Mouse (Mus musculus): ENCODE results near the gene Eif4a1.
A peak's percentile ranks its signal among the peaks of the same experiment; 100 is the strongest.
"Not testable (repeated sequence)": the region's sequence is repeated elsewhere in the genome, so short reads cannot be mapped to it uniquely, and the experiment has no call there.

Eif4a1 gene

DNA sequence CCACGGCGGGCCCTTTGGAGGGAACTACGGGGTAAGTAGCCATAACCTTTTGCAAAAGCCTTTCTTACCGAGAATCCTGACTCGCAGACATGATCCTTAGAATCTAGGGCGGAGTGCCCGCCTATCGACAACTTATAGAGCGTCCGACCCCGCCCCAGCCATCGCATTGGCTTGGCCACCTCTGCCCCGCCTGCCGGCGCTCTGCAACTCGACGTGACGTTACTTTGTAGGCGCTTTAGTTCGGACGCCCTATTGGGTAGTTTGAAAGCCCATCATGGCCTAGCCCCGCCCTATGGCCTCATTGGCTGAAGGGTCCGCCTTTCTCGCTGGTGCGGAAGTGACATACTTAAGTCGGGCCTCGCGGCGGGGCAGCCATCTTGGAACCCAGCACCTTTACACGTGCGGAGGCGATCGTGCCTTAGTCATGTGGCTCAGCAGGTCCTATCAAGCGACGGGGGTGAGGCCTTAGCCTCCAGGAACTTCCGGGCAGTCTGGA, at the start of gene Eif4a1:
Gene Eif4a1, minus strand, starts transcription at position 213 of the 496 bp plus-strand sequence.
- DNase-seq (ENCODE audit: low spot score in 2 of 2) = peak; percentile 99

DNA sequence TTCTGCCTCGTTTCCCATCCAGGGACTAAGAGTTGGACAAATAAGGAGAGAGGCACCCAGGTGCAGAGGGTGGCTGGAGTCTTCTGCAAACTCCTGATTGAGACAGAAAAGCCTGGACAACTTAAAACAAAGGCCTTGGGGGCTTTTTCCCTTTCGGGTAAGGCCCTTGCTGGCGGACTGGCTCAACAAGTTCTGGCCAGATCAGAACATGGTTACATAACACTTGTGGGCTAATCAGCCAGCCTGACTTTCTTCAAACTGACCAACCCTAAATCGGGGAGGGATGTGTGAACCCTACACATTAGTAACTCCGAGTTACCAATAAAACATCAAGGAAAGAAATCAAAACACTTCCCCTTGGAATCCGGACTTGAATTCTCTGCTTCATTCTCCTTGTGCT, 48.6 kb upstream of the Eif4a1 start:
- no peak for DNase-seq (ENCODE audit: low spot score in 2 of 2)

GRCm38 (mm10) chr11:69719423-69719822, 47.2 kb upstream of the Eif4a1 start:
- DNase-seq (ENCODE audit: low spot score in 2 of 2) = peak in 1 of 2 experiments; percentile 52

DNA sequence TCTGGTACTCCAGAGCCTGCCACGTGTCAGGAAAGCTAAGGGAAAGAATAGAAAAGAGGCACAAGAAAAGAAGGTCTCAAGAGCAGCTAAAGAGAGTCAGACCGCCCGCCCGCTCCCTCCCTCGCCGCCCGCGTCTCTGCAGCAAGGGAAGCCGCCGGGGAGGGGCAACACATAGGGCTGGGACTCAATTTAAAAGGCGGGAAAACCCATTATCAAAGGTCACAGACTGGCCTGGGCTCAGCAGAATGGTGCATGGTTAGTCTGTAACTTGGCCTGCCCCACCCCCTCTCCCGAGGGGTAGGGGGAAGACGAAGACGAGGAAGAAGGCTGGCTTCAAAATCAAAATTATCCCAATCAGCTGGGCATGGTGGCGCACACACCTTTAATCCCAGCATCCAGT, 46.4 kb upstream of the Eif4a1 start:
- DNase-seq (ENCODE audit: low spot score in 2 of 2) = peak in 1 of 2 experiments; percentile 55

- no peak for DNase-seq (ENCODE audit: low spot score in 2 of 2)
These were observed 44.7 kb upstream of the Eif4a1 start for GRCm38 (mm10) chr11:69716953-69717352.

- DNase-seq (ENCODE audit: low spot score in 2 of 2) = no peak
These were observed 43.7 kb upstream of the Eif4a1 start for GRCm38 (mm10) chr11:69715929-69716328.

DNA sequence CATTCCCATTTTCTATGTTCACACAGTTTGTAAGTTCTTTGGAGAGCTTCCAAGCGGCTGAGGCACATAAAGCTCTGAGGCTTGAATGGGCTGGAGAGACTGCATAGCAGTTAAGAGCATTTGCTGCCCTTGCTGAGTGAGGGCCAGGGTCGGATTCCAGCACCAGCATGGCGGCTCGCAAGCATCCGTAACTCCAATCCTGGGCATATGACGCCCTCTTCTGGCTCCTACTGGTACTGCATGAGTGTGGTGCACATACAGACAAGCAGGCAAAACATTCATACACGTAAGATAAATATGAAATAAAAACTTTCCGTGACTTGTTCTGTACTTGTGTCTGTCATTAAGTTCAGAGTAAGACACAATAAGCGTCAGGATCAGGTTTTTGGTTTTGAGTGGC, 43.3 kb upstream of the Eif4a1 start:
- DNase-seq (ENCODE audit: low spot score in 2 of 2) = peak in 1 of 2 experiments; percentile 56

DNA sequence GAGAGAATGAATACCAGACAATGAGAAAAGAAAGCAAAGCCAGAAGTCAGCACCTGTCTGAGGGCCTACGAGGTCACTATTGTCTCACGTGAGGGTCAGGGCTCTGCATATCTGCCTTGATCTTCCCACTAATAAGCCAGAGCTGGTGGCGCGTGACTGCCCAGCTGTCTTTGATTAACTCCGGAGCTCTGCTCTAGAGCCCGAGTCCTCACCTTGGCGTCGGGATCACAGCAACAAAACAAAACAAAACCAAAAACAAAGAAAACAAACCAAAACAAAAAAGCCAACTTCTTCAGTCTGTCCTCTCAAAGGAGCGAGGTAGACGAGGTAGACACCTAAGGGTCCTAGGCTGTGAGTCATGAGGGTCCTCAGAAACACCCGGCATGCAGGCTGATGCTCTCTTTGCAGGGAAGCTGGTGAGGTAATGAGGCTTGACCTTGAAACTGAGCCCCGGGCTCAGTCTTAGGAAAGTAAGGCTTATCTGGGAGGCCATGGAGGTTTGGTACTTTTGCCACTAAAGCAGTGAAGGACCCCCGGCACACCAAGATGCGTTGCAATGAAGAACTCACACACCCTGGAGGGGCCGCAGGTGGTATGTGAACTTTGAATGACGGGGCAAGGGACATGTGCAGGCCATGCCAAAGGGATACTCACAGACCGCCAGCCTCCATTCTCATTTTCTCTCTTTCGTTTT, 42.6 kb upstream of the Eif4a1 start:
- DNase-seq (ENCODE audit: low spot score in 2 of 2) = no peak

GRCm38 (mm10) chr11:69712954-69713672, 40.9 kb upstream of the Eif4a1 start:
- DNase-seq (ENCODE audit: low spot score in 2 of 2) = no peak

DNA sequence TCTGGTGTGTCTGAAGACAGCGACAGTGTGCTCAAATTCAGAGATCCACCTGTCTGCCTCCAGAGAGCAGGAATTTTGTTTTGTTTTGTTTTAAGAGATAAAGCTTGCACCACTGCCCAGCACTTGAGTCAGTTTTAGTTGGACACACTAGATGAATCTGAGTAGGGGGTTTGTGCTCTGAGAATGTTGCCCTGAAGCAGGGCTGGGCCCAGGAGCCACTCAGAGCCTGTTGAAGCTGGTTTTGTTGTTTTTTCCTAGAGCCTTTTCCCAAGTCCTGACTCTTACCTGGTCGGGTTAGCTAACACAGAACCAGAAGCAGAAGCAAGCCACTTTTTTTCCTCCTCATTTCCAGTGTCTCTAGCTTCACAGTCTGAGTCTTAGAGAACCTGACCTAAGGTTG, 38.9 kb upstream of the Eif4a1 start:
- DNase-seq (ENCODE audit: low spot score in 2 of 2) = no peak

DNA sequence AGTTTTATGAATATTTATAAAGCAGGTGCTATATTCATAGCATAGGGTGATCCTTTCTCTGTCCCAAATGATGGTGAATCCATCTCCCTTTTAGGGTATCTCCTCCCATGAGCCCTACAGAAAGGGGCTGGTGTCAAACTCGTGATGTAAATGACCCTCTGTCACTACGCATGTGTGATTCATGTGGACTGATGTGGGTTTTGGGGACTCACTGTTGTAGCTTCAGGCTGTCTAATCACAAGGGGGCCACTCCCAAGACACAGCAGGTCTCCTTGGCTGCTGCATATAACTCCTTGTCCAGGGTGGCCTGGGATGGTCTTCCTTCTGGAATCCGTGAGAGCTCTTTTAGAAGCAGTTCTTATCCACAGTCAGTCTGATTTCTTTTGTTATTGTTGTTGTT, 38.2 kb upstream of the Eif4a1 start:
- no peak for DNase-seq (ENCODE audit: low spot score in 2 of 2)

DNA sequence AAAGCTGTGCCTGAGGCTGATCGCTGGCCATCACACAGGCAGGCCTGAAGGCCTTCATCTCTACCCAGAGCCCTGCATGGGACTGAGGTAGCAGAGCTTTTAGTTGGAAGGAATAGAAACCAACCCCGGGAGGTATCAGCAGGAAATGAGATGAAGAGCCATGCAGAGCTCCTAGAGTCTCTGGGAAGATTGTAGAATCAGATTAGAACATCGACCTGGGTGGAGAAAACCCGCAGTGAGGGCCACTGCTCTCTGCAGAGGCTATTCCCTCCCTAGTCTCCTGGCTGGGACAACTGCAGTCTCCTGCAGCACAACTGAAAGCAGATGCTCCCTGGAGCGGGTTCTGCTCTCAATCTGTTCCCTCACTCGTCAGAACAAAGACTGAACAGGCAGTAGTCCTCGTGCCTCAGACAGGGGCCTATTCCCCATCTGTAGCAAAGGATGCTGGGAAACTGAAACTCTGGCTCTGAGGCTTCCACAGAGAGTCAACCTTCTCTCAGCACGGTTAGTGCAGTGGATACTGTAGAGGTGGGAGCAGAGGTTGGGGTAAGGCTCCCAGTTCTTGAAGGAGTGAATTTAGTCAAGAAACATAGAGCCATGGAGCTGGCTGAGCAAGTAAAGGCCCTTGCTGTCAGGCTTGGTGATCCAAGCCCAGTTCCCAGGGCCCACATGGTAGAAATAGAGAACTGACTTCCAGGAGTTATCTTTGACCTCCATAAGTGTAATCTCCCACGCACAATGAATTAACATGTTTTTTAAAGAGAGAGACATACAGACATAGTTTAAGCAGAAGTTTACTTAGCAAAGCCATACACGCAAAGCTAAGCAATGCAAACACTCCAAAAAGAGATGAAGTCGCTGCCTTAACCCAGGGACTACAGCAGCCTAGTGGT, 37.6 kb upstream of the Eif4a1 start:
- no peak for DNase-seq (ENCODE audit: low spot score in 2 of 2)

DNA sequence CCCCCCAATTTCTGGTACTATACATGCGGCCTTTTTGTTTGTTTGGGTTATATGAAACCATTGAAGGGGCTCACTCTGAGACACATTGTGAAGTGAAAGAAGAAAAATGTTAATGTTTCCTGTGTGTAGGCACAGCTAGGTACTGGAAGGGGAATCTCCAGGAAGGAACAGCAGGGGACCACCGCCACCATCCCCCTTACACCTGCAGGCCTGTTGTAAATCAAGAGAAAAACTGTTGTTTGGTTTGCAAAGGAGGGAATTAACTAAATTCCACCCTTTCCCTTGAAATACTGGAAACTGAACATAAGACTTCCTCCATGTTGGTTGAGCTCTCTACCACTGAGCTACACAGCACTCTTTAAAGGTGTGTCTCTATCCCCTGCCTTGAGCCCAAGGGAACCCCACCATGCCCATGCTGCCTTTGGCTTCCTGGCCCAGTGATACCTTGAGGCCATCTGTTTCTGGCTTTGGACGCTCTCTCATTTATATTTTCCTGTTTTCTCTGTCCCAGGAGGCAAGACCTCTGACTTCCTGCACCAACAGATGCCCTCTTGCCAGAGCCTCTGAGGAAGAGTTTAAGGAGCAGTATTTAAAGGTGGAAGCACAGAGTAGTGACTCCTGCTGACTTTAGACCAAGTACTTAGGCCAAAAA, 36.5 kb upstream of the Eif4a1 start:
- no peak for DNase-seq (ENCODE audit: low spot score in 2 of 2)

GRCm38 (mm10) chr11:69707873-69708381, 35.7 kb upstream of the Eif4a1 start:
- no peak for DNase-seq (ENCODE audit: low spot score in 2 of 2)

DNA sequence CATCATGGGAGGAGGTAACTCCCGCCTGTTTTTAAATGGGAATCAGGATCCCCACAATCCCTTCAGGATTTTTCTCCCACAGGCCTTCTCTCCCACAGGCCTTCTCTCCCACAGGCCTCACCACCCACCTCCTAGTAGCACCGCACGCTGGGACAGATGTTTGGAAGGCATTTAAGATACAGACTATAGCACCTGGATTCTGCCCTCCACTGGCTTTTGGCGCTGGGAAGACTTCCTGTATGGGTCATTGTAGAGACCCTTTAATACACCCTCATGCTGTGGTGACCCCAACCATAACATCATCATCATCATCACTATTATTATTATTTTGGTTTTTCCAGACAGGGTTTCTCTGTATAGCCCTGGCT, 35.2 kb upstream of the Eif4a1 start:
- no peak for DNase-seq (ENCODE audit: low spot score in 2 of 2)

DNA sequence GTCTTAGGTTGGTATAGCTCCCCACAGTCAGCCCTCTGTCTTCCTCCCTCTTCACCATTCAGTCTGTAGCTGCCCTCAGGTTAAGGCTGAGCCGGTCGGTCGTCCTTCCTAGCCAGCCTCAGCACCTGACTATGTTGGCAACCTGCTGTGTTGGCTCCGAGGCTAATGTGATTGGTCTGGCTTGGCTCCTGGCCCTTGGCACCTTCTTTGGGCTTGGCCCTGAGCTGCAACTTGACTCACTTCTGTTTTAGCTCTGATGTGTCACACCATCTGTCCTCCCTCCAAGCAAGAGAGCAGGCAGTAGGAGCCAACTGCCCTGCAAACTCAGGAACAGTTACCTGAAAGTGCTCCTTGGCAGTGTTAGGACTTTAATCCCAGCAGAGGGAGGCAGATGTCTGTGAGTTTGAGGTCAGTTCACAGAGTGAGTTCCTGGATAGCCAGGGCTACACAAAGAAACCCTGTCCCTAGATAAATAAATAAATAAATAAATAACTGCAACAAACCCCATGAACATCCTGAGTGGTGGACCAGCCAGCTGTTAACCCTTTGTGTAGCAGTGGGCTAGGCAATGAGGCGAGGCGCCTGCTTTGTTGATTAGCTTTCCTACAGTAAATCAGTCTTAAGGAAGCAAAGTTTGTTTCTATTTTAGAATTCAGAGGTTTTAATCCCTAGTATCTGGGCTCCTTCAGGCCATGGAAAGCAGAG, 34.7 kb upstream of the Eif4a1 start:
- DNase-seq (ENCODE audit: low spot score in 2 of 2) = no peak

DNA sequence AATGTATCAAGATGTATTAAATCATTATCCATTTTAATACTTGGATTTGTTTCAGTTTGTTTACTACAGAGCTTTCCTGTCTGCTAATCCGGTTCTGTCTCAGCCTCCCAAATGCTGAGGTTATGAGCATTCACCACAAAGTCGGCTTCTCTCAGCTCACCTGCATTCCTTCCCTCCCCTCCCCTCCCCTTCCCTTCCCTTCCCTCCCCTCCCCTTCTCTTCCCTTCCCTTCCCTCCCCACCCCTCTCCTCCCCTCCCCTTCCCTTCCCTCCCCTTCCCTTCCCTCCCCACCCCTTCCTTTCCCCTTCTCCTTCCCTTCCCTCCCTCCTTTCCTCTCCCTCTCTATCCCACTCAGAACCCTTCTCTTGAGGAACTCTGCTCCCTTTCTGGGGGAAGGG, 32.4 kb upstream of the Eif4a1 start:
- DNase-seq (ENCODE audit: low spot score in 2 of 2) = no peak

DNA sequence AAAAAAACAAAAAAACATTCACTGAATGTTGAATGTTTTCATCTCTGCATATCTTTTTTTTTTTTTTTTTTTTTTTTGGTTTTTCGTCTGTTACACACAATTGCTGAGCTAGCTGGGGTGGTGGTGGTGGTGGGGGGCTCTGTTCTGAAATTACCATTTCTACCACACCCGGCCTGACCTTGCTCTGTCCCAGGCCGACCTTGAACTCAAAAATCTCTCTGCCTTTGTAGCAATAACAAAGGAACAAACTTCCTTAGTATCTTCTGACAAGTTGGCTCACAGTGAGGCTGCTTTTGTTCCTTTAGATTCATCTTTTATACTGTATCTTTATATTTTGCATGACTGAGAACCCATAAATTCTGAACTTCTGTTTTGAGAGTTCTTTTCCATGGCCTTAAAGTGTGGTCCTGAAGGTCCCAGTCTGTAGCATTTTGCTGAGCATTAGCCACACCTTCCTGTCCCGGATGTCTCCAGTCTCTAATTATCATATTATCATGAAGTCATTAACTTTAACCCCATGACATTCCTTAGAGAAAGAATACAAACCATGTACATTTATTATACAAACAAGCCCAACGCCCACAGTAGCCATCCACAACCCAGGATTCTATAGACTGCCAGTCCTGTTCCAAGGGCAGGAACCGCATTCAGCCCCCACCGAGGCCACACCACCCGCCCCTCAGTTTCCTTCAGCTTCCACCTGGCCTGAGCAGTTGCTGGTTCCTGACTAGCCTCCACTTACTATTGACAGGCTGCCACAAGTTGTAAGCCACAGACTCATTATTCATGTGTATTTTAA, 31.8 kb upstream of the Eif4a1 start:
- DNase-seq (ENCODE audit: low spot score in 2 of 2) = no peak

DNA sequence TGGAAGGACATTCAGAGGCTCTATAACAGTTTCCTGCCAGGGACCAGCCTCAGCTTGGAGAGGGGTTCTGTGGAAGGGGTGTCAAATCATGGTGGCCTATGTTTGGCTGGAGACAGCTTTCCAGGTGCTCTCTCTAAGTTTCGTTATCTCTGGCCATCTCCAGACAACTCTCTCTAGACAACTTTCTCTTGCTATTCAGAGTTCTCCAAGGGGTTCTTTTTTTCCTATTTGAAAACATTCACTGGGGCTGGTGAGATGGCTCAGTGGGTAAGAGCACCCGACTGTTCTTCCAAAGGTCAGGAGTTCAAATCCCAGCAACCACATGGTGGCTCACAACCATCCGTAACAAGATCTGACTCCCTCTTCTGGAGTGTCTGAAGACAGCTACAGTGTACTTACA, 31.2 kb upstream of the Eif4a1 start:
- not testable (repeated sequence) for DNase-seq (ENCODE audit: low spot score in 2 of 2)

- DNase-seq (ENCODE audit: low spot score in 2 of 2) = not testable (repeated sequence)
These were observed 30.7 kb upstream of the Eif4a1 start for GRCm38 (mm10) chr11:69702886-69703285.

Measured in spleen, postnatal 10 days (tissue).